9 mouse cellular contexts compared by ENCODE assay signal in the genomic region with DNA sequence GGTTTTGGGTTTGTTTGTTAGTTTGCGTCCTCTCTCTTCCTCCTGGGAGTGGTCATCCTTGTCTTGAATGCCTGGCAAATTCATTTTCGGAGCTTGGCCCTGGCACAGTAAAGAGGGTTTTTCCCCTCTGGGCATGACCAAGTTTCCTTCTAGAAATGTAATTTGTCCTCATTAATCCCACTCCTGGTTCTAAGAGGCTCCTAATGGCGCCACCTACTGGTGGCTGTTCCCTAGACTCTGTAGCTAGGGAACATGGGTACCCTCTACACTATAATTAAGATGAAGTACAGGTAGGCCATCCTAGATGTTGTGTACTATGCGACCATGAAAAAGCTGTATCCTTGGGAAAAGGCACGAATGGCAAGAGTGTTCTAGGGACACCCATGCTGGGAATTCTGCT. TPM values are rescaled to one million over a fixed set of nuclear protein-coding genes. Genes with fewer than 3 reads are reported as not detected.
DNase-seq lines count a peak whose midpoint lies in the region; ATAC-seq and TF ChIP-seq lines count a peak whose summit lies in the region.
"Had no signal": no experiment of that assay in that cellular context is flagged by ENCODE, and none has a peak within 500 bp of the region (broad histone marks: within the 10 kb centered on the region; RNA-seq: fewer than 3 reads in every experiment).

No protein-coding gene starts in this region.

- ATAC-seq in hindbrain, embryonic 12.5 days (ENCODE audit: low FRiP score), result no peak
- ATAC-seq in kidney, postnatal 0 days (replicated peaks; ENCODE audit: low FRiP score, low read depth), result no peak

- H3K4me2 ChIP-seq in hindbrain, embryonic 12.5 days (replicated peaks), result no peak overlapping the region
- H3K4me2 ChIP-seq in kidney, postnatal 0 days (ENCODE audit: low read length), result no peak overlapping the region
- H3K4me2 ChIP-seq: hindbrain, embryonic 15.5 days had no signal

- H3K4me3 ChIP-seq in hindbrain, embryonic 10.5 days, result no peak overlapping the region
- no peak overlapping the region for H3K4me3 ChIP-seq in hindbrain, embryonic 12.5 days
- no peak overlapping the region for H3K4me3 ChIP-seq in kidney, postnatal 0 days (replicated peaks; ENCODE audit: low read depth, low read length)
- H3K4me3 ChIP-seq: hindbrain, embryonic 15.5 days had no signal

- TF ChIP-seq CTCF in kidney, postnatal 0 days (IDR thresholded peaks at IDR 0.05; ENCODE audit: low read depth), result peak; percentile 67

- H3K27me3 ChIP-seq in hindbrain, embryonic 10.5 days (ENCODE audit: insufficient read depth, poor library complexity, severe bottlenecking), result peaks cover 26% of the 10 kb centered on the region
- H3K27me3 ChIP-seq in hindbrain, embryonic 12.5 days, result peaks cover 20% of the 10 kb centered on the region
- H3K27me3 ChIP-seq in kidney, postnatal 0 days (ENCODE audit: insufficient read depth, low read length), result no peaks in the 10 kb centered on the region
- H3K27me3 ChIP-seq: hindbrain, embryonic 15.5 days had no signal

- no peak overlapping the region for H3K27ac ChIP-seq in hindbrain, embryonic 10.5 days
- H3K27ac ChIP-seq in hindbrain, embryonic 12.5 days, result no peak overlapping the region
- H3K27ac ChIP-seq in kidney, postnatal 0 days, result no peak overlapping the region

- no peaks in the 10 kb centered on the region for H3K36me3 ChIP-seq in hindbrain, embryonic 10.5 days
- no peaks in the 10 kb centered on the region for H3K36me3 ChIP-seq in hindbrain, embryonic 12.5 days
- no peaks in the 10 kb centered on the region for H3K36me3 ChIP-seq in kidney, postnatal 0 days (ENCODE audit: insufficient read depth, low read length)
- H3K36me3 ChIP-seq: hindbrain, embryonic 15.5 days had no signal

- WGBS in hindbrain, embryonic 10.5 days, result 40% methylated on average over 5 of the region's 5 CpGs
- WGBS in hindbrain, embryonic 12.5 days, result 40% methylated on average over 5 of the region's 5 CpGs
- WGBS in kidney, postnatal 0 days, result 42% methylated on average over 5 of the region's 5 CpGs

- no peaks in the 10 kb centered on the region for H3K9me3 ChIP-seq in hindbrain, embryonic 10.5 days
- H3K9me3 ChIP-seq in hindbrain, embryonic 12.5 days (replicated peaks), result no peaks in the 10 kb centered on the region
- no peaks in the 10 kb centered on the region for H3K9me3 ChIP-seq in kidney, postnatal 0 days (replicated peaks; ENCODE audit: low read length)
- H3K9me3 ChIP-seq: hindbrain, embryonic 15.5 days had no signal

- peak; percentile 42 for DNase-seq in hindbrain, embryonic 10.5 days (ENCODE audit: low spot score)
- peak; percentile 73 for DNase-seq in right cerebral cortex, postnatal 14 days
- no peak for DNase-seq in right cerebral cortex, postnatal 25 days
- DNase-seq in cerebellum, adult 11-12 months, result peak; percentile 61
- peak; percentile 65 for DNase-seq in kidney, postnatal 0 days (ENCODE audit: low spot score)
- no peak for DNase-seq in thymus, adult 18-20 months
- DNase-seq in urinary bladder, postnatal 4 days (ENCODE audit: low spot score in 2 of 2), result no peak

- H3K4me1 ChIP-seq in hindbrain, embryonic 10.5 days (replicated peaks), result peaks cover 32% of the 10 kb centered on the region
- H3K4me1 ChIP-seq in hindbrain, embryonic 12.5 days, result peaks cover 31% of the 10 kb centered on the region
- no peaks in the 10 kb centered on the region for H3K4me1 ChIP-seq in kidney, postnatal 0 days (replicated peaks; ENCODE audit: insufficient read depth, low read length)

- no peak overlapping the region for H3K9ac ChIP-seq in hindbrain, embryonic 12.5 days
- no peak overlapping the region for H3K9ac ChIP-seq in kidney, postnatal 0 days (ENCODE audit: low read depth, low read length)
- H3K9ac ChIP-seq: hindbrain, embryonic 15.5 days had no signal

RNA-seq across cellular contexts. Expression of a gene that starts 11.6 kb away (rescaled TPM):
- 6.8 and 6.9 TPM in 2 replicates for polyA plus RNA-seq in hindbrain, embryonic 10.5 days (2016; fragmentation: Nextera tagmentation; extraction: Ambion mirVana)
- polyA plus RNA-seq in hindbrain, embryonic 12.5 days (2016; fragmentation: Nextera tagmentation; extraction: Ambion mirVana), result 10.3 and 11.6 TPM in 2 replicates
- 1.0 and 1.4 TPM in 2 replicates for polyA plus RNA-seq in kidney, postnatal 0 days (2015; fragmentation: Nextera tagmentation; extraction: Ambion mirVana)

Comparison
In these comparisons a context has a peak if more than half of its experiments do, and no peak if none do; other contexts are left out.
1. DNase-seq: peak in hindbrain, embryonic 10.5 days (single experiment), right cerebral cortex, postnatal 14 days (single experiment), cerebellum, adult 11-12 months (single experiment) and kidney, postnatal 0 days (single experiment); none in right cerebral cortex, postnatal 25 days (single experiment), thymus, adult 18-20 months (0 of 2) and urinary bladder, postnatal 4 days (0 of 2).